Mouse (Mus musculus): Measurements from ENCODE around the gene Apod. TPM values are rescaled to one million over a fixed set of nuclear protein-coding genes. Genes with fewer than 3 reads are reported as not detected.
"Not testable (repeated sequence)": the region's sequence is repeated elsewhere in the genome, so short reads cannot be mapped to it uniquely, and the experiment has no call there.

Gene Apod
- total and polyA plus RNA-seq, 2 experiments: not detected

- no peak for TF ChIP-seq POLR2A (IDR thresholded peaks at IDR 0.05; ENCODE audit: extremely low read depth, insufficient read depth, low read length)
- TF ChIP-seq CTCF (IDR thresholded peaks at IDR 0.05; ENCODE audit: low read depth, low read length): no peak
- Histone ChIP-seq H3K4me1 (ENCODE audit: control insufficient read depth, insufficient read depth, low read length) (no peaks in the 10 kb centered on the region), H3K4me3 (ENCODE audit: insufficient read depth, low read depth, low read length) (no peak overlapping the region), H3K27me3 (ENCODE audit: control insufficient read depth, insufficient read depth, low read length) (no peaks in the 10 kb centered on the region), H3K27ac (replicated peaks; ENCODE audit: insufficient read depth, low read depth, low read length) (no peak overlapping the region), H3K79me2 (ENCODE audit: control insufficient read depth, insufficient read depth, low read length) (no peaks in the 10 kb centered on the region), H3K9ac (ENCODE audit: low read depth, low read length) (no peak overlapping the region), H3K36me3 (ENCODE audit: control insufficient read depth, insufficient read depth, low read length) (no peaks in the 10 kb centered on the region)
- 77% methylated on average over 7 of the region's 7 CpGs for WGBS
- DNase-seq (ENCODE audit: extremely low read depth, low read depth, low spot score): no peak
These were observed 6.3 kb upstream of the Apod start for GRCm38 (mm10) chr16:31320954-31321353.

- not testable (repeated sequence) for H3K27me3 ChIP-seq (ENCODE audit: control insufficient read depth, insufficient read depth, low read length); H3K27ac ChIP-seq (replicated peaks; ENCODE audit: insufficient read depth, low read depth, low read length); H3K79me2 ChIP-seq (ENCODE audit: control insufficient read depth, insufficient read depth, low read length); DNase-seq (ENCODE audit: extremely low read depth, low read depth, low spot score); H3K4me1 ChIP-seq (ENCODE audit: control insufficient read depth, insufficient read depth, low read length); H3K36me3 ChIP-seq (ENCODE audit: control insufficient read depth, insufficient read depth, low read length); H3K9ac ChIP-seq (ENCODE audit: low read depth, low read length); H3K4me3 ChIP-seq (ENCODE audit: insufficient read depth, low read depth, low read length)
- 66% methylated on average over 3 of the region's 3 CpGs for WGBS
These were observed 5.1 kb upstream of the Apod start for GRCm38 (mm10) chr16:31319723-31320122.

- DNase-seq (ENCODE audit: extremely low read depth, low read depth, low spot score): no peak
- H3K4me3 ChIP-seq (ENCODE audit: insufficient read depth, low read depth, low read length): no peak overlapping the region
- 78% methylated on average over 4 of the region's 4 CpGs for WGBS
- no peaks in the 10 kb centered on the region for H3K36me3 ChIP-seq (ENCODE audit: control insufficient read depth, insufficient read depth, low read length)
- H3K27me3 ChIP-seq (ENCODE audit: control insufficient read depth, insufficient read depth, low read length): no peaks in the 10 kb centered on the region
- H3K9ac ChIP-seq (ENCODE audit: low read depth, low read length): no peak overlapping the region
- H3K27ac ChIP-seq (replicated peaks; ENCODE audit: insufficient read depth, low read depth, low read length): peak overlapping the region; percentile 4; the same call in 1 of the 2 replicates
- H3K4me1 ChIP-seq (ENCODE audit: control insufficient read depth, insufficient read depth, low read length): no peaks in the 10 kb centered on the region; the same call in 1 of the 2 replicates
- H3K79me2 ChIP-seq (ENCODE audit: control insufficient read depth, insufficient read depth, low read length): no peaks in the 10 kb centered on the region
- TF ChIP-seq POLR2A (IDR thresholded peaks at IDR 0.05; ENCODE audit: extremely low read depth, insufficient read depth, low read length): no peak
- TF ChIP-seq CTCF (IDR thresholded peaks at IDR 0.05; ENCODE audit: low read depth, low read length): no peak
These were observed 4.7 kb upstream of the Apod start for GRCm38 (mm10) chr16:31319316-31319715.

- no peak for TF ChIP-seq CTCF (IDR thresholded peaks at IDR 0.05; ENCODE audit: low read depth, low read length)
- no peak for TF ChIP-seq POLR2A (IDR thresholded peaks at IDR 0.05; ENCODE audit: extremely low read depth, insufficient read depth, low read length)
- H3K27ac ChIP-seq (replicated peaks; ENCODE audit: insufficient read depth, low read depth, low read length): no peak overlapping the region
- no peak overlapping the region for H3K9ac ChIP-seq (ENCODE audit: low read depth, low read length)
- 67% methylated on average over 2 of the region's 2 CpGs for WGBS
- no peaks in the 10 kb centered on the region for H3K79me2 ChIP-seq (ENCODE audit: control insufficient read depth, insufficient read depth, low read length)
- no peaks in the 10 kb centered on the region; the same call in 1 of the 2 replicates for H3K4me1 ChIP-seq (ENCODE audit: control insufficient read depth, insufficient read depth, low read length)
- no peaks in the 10 kb centered on the region for H3K36me3 ChIP-seq (ENCODE audit: control insufficient read depth, insufficient read depth, low read length)
- H3K4me3 ChIP-seq (ENCODE audit: insufficient read depth, low read depth, low read length): no peak overlapping the region
- no peak for DNase-seq (ENCODE audit: extremely low read depth, low read depth, low spot score)
- H3K27me3 ChIP-seq (ENCODE audit: control insufficient read depth, insufficient read depth, low read length): no peaks in the 10 kb centered on the region
These were observed 3.8 kb upstream of the Apod start for GRCm38 (mm10) chr16:31318418-31318817.

- DNase-seq (ENCODE audit: extremely low read depth, low read depth, low spot score): peak; percentile 6
- not testable (repeated sequence) for H3K4me3 ChIP-seq (ENCODE audit: insufficient read depth, low read depth, low read length); H3K9ac ChIP-seq (ENCODE audit: low read depth, low read length); H3K4me1 ChIP-seq (ENCODE audit: control insufficient read depth, insufficient read depth, low read length); H3K27ac ChIP-seq (replicated peaks; ENCODE audit: insufficient read depth, low read depth, low read length); H3K79me2 ChIP-seq (ENCODE audit: control insufficient read depth, insufficient read depth, low read length); H3K36me3 ChIP-seq (ENCODE audit: control insufficient read depth, insufficient read depth, low read length); H3K27me3 ChIP-seq (ENCODE audit: control insufficient read depth, insufficient read depth, low read length)
- 56% methylated on average over 12 of the region's 12 CpGs for WGBS
These were observed 1.9 kb upstream of the Apod start for GRCm38 (mm10) chr16:31316246-31317143.

- no peak for DNase-seq (ENCODE audit: extremely low read depth, low read depth, low spot score)
- TF ChIP-seq POLR2A (IDR thresholded peaks at IDR 0.05; ENCODE audit: extremely low read depth, insufficient read depth, low read length) (no peak), CTCF (IDR thresholded peaks at IDR 0.05; ENCODE audit: low read depth, low read length) (no peak)
These were observed 686 bp upstream of the Apod start for GRCm38 (mm10) chr16:31315294-31315693.

More at GRCm38 (mm10) chr16:31315294-31315693, 686 bp upstream of the Apod start:
- H3K27ac ChIP-seq (replicated peaks; ENCODE audit: insufficient read depth, low read depth, low read length): no peak overlapping the region
- no peak overlapping the region for H3K4me3 ChIP-seq (ENCODE audit: insufficient read depth, low read depth, low read length)
- no peak overlapping the region for H3K9ac ChIP-seq (ENCODE audit: low read depth, low read length)
- 95% methylated on average over 4 of the region's 4 CpGs for WGBS
- no peaks in the 10 kb centered on the region; the same call in 1 of the 2 replicates for H3K4me1 ChIP-seq (ENCODE audit: control insufficient read depth, insufficient read depth, low read length)
- H3K79me2 ChIP-seq (ENCODE audit: control insufficient read depth, insufficient read depth, low read length): no peaks in the 10 kb centered on the region
- no peaks in the 10 kb centered on the region for H3K27me3 ChIP-seq (ENCODE audit: control insufficient read depth, insufficient read depth, low read length)
- no peaks in the 10 kb centered on the region for H3K36me3 ChIP-seq (ENCODE audit: control insufficient read depth, insufficient read depth, low read length)
